Mouse (Mus musculus): ENCODE measurements around the gene Pfn1. TPM values are rescaled to one million over a fixed set of nuclear protein-coding genes. Genes with fewer than 3 reads are reported as not detected.

Gene Pfn1
- polyA plus RNA-seq, 1 experiment, result 9,580 TPM

DNA sequence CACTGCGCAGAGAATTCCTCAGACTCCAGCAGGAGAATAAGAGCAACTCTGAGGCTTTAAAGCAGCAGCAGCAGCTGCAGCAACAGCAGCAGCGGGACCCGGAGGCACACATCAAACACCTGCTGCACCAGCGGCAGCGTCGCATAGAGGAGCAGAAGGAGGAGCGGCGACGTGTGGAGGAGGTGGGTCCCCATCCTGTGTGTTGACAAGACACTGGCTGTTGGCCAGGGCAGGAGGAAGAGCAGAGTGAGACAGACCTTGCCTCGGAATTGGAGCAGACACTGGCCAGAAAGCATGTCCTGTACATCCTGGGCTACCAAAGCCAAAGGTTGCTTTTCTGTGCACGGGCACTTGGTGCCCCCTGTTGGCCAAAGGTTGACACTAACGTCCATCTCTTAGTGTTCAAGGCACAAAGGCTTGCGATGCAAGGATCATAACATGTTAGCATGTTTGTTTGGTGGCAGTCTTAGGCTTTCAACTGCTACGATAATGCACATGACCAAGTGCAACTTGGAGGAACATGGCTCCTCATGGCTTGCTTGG lies 49.3 kb downstream of the Pfn1 start:
- peaks cover 45% of the 10 kb centered on the region for H3K4me1 ChIP-seq
- no peaks in the 10 kb centered on the region for H3K27me3 ChIP-seq (replicated peaks)
- H3K9me3 ChIP-seq, result no peaks in the 10 kb centered on the region
- TF ChIP-seq GATA1 (IDR thresholded peaks at IDR 0.05; ENCODE audit: borderline replicate concordance, low read length) (no peak), FLI1 (IDR thresholded peaks at IDR 0.05; ENCODE audit: low read length) (no peak)
- H3K4me3 ChIP-seq (replicated peaks), result peak overlapping the region; percentile 13
- H3K36me3 ChIP-seq (replicated peaks; ENCODE audit: low read length), result peaks cover 98% of the 10 kb centered on the region

Other genes with a start within 250 kb of the Pfn1 start
- gene Pelp1, start 244.6 kb downstream of the Pfn1 start, polyA plus RNA-seq (2012; ENCODE audit: insufficient read depth, low replicate concordance), result 30.9 and 36.1 TPM in 2 replicates
- 1,596 and 3,155 TPM in 2 replicates for gene Arrb2, start 222.0 kb downstream of the Pfn1 start, polyA plus RNA-seq (2012; ENCODE audit: insufficient read depth, low replicate concordance)
- 47.7 and 52.0 TPM in 2 replicates for gene Med11, start 202.7 kb downstream of the Pfn1 start, polyA plus RNA-seq (2012; ENCODE audit: insufficient read depth, low replicate concordance)
- gene Zmynd15, start 195.2 kb downstream of the Pfn1 start, polyA plus RNA-seq (2012; ENCODE audit: insufficient read depth, low replicate concordance), result 2.1 and 3.6 TPM in 2 replicates
- gene Cxcl16, start 194.7 kb downstream of the Pfn1 start, polyA plus RNA-seq (2012; ENCODE audit: insufficient read depth, low replicate concordance), result 1.4 and 23.1 TPM in 2 replicates
- 0.55 TPM in 1 of 2 replicates, not detected in the other for gene Tm4sf5, start 149.4 kb downstream of the Pfn1 start, polyA plus RNA-seq (2012; ENCODE audit: insufficient read depth, low replicate concordance)
- not detected in 2 replicates for gene Vmo1, start 140.0 kb downstream of the Pfn1 start, polyA plus RNA-seq (2012; ENCODE audit: insufficient read depth, low replicate concordance)
- not detected in 2 replicates for gene Gltpd2, start 135.4 kb downstream of the Pfn1 start, polyA plus RNA-seq (2012; ENCODE audit: insufficient read depth, low replicate concordance)
- 79.0 and 226 TPM in 2 replicates for gene Psmb6, start 129.3 kb downstream of the Pfn1 start, polyA plus RNA-seq (2012; ENCODE audit: insufficient read depth, low replicate concordance)
- gene Gm40193, start 121.7 kb downstream of the Pfn1 start, polyA plus RNA-seq (2012; ENCODE audit: insufficient read depth, low replicate concordance), result not detected in 2 replicates
- gene Pld2, start 114.6 kb downstream of the Pfn1 start, polyA plus RNA-seq (2012; ENCODE audit: insufficient read depth, low replicate concordance), result 1.1 TPM in 1 of 2 replicates, not detected in the other
- gene Mink1, start 91.8 kb downstream of the Pfn1 start, polyA plus RNA-seq (2012; ENCODE audit: insufficient read depth, low replicate concordance), result 122 and 129 TPM in 2 replicates
- not detected in 2 replicates for gene 4930544D05Rik, start 38.8 kb downstream of the Pfn1 start, polyA plus RNA-seq (2012; ENCODE audit: insufficient read depth, low replicate concordance)
- gene Chrne, start 35.4 kb downstream of the Pfn1 start, polyA plus RNA-seq (2012; ENCODE audit: insufficient read depth, low replicate concordance), result 0.83 TPM in 1 of 2 replicates, not detected in the other
- gene Gp1ba, start 15.5 kb downstream of the Pfn1 start, polyA plus RNA-seq (2012; ENCODE audit: insufficient read depth, low replicate concordance), result 898 and 1,061 TPM in 2 replicates
- gene Rnf167, start 7.4 kb downstream of the Pfn1 start, polyA plus RNA-seq (2012; ENCODE audit: insufficient read depth, low replicate concordance), result 102 and 125 TPM in 2 replicates
- 15.7 and 78.7 TPM in 2 replicates for gene Slc25a11, start 7.2 kb downstream of the Pfn1 start, polyA plus RNA-seq (2012; ENCODE audit: insufficient read depth, low replicate concordance)
- 4.2 and 8.4 TPM in 2 replicates for gene Eno3, start 2.6 kb upstream of the Pfn1 start, polyA plus RNA-seq (2012; ENCODE audit: insufficient read depth, low replicate concordance)
- gene Spag7, start 14.8 kb upstream of the Pfn1 start, polyA plus RNA-seq (2012; ENCODE audit: insufficient read depth, low replicate concordance), result 40.5 and 288 TPM in 2 replicates
- 22.6 and 68.5 TPM in 2 replicates for gene Camta2, start 33.5 kb upstream of the Pfn1 start, polyA plus RNA-seq (2012; ENCODE audit: insufficient read depth, low replicate concordance)
- gene Inca1, start 45.5 kb upstream of the Pfn1 start, polyA plus RNA-seq (2012; ENCODE audit: insufficient read depth, low replicate concordance), result not detected in 2 replicates
- 6.4 and 13.9 TPM in 2 replicates for gene Kif1c, start 45.9 kb upstream of the Pfn1 start, polyA plus RNA-seq (2012; ENCODE audit: insufficient read depth, low replicate concordance)
- gene Zfp3, start 109.6 kb upstream of the Pfn1 start, polyA plus RNA-seq (2012; ENCODE audit: insufficient read depth, low replicate concordance), result 0.55 TPM in 1 of 2 replicates, not detected in the other
- not detected in 2 replicates for gene Scimp, start 157.9 kb upstream of the Pfn1 start, polyA plus RNA-seq (2012; ENCODE audit: insufficient read depth, low replicate concordance)
- gene Rabep1, start 190.1 kb upstream of the Pfn1 start, polyA plus RNA-seq (2012; ENCODE audit: insufficient read depth, low replicate concordance), result 2.9 and 29.2 TPM in 2 replicates

Data from megakaryocyte, embryonic 14.5 days (primary cell).